In genomic region chr3:108256719-108257637, GRCm38 (mm10) we compare ENCODE assay signal across 8 mouse cellular contexts. TPM values are rescaled to one million over a fixed set of nuclear protein-coding genes. Genes with fewer than 3 reads are reported as not detected.
DNase-seq lines count a peak whose midpoint lies in the region; ATAC-seq lines count a peak whose summit lies in the region.

TSS of gene Psma5 (plus strand) at chr3:108256926.

- H3K9ac ChIP-seq in forebrain, embryonic 14.5 days (ENCODE audit: low read length): peak within 1 kb of the TSS; percentile 84
- peak within 1 kb of the TSS; percentile 94 for H3K9ac ChIP-seq in neural tube, embryonic 15.5 days (replicated peaks)

- peak within 1 kb of the TSS; percentile 93 for H3K4me3 ChIP-seq in forebrain, embryonic 14.5 days (ENCODE audit: low read depth, low read length)
- peak within 1 kb of the TSS; percentile 100 for H3K4me3 ChIP-seq in neural tube, embryonic 15.5 days (replicated peaks)

- H3K36me3 ChIP-seq in forebrain, embryonic 14.5 days (ENCODE audit: control insufficient read depth, insufficient read depth, low read length): peaks cover 2% of the 10 kb centered on the region
- H3K36me3 ChIP-seq in neural tube, embryonic 15.5 days: peaks cover 2% of the 10 kb centered on the region; the same call in 1 of the 2 replicates

- peak within 1 kb of the TSS; percentile 89 for H3K4me2 ChIP-seq in forebrain, embryonic 14.5 days (ENCODE audit: low read length)
- peak within 1 kb of the TSS; percentile 79 for H3K4me2 ChIP-seq in neural tube, embryonic 15.5 days

- DNase-seq in ES-CJ7 (ENCODE audit: low read depth, low spot score): peak; percentile 99
- DNase-seq in cerebellum, adult 11 months: peak; percentile 93
- DNase-seq in forebrain, embryonic 14.5 days (ENCODE audit: low spot score): peak; percentile 99
- DNase-seq in heart, postnatal 14 days: peak; percentile 92 to 94
- DNase-seq in layer of hippocampus, adult 11-12 months (ENCODE audit: low spot score): peak; percentile 96
- peak; percentile 96 to 97 for DNase-seq in lung, adult 18-20 months
- peak; percentile 96 for DNase-seq in testis, postnatal 14 days (ENCODE audit: low spot score)

- H3K27me3 ChIP-seq in forebrain, embryonic 14.5 days (replicated peaks; ENCODE audit: control insufficient read depth, insufficient read depth, low read length): no peaks in the 10 kb centered on the region
- H3K27me3 ChIP-seq in neural tube, embryonic 15.5 days (replicated peaks): no peaks in the 10 kb centered on the region

- intact Hi-C loops in heart, postnatal 14 days (cut with DNase I): loop anchor here (5.0 kb wide), 2 partner anchors 45 to 95 kb away; partner anchors contain the start of gene Atxn7l2

- peaks cover 17% of the 10 kb centered on the region for H3K4me1 ChIP-seq in forebrain, embryonic 14.5 days (ENCODE audit: control insufficient read depth, insufficient read depth, low read length)
- H3K4me1 ChIP-seq in neural tube, embryonic 15.5 days: peaks cover 27% of the 10 kb centered on the region

- no peak within 1 kb of the TSS for H3K27ac ChIP-seq in forebrain, embryonic 14.5 days (ENCODE audit: low read depth, low read length)
- peak within 1 kb of the TSS; percentile 58 for H3K27ac ChIP-seq in neural tube, embryonic 15.5 days (replicated peaks)

- no peaks in the 10 kb centered on the region for H3K9me3 ChIP-seq in forebrain, embryonic 14.5 days (replicated peaks; ENCODE audit: control insufficient read depth, low read length)
- H3K9me3 ChIP-seq in neural tube, embryonic 15.5 days (replicated peaks): no peaks in the 10 kb centered on the region

- ATAC-seq in forebrain, embryonic 14.5 days: peak; percentile 100
- ATAC-seq in neural tube, embryonic 15.5 days (ENCODE audit: low FRiP score): peak; percentile 100

- under 1% methylated on average over 79 of the region's 79 CpGs for WGBS in forebrain, embryonic 14.5 days
- under 1% methylated on average over 79 of the region's 79 CpGs for WGBS in neural tube, embryonic 15.5 days

RNA-seq across cellular contexts. Expression of gene Psma5, which starts in this region (rescaled TPM):
- polyA plus RNA-seq in forebrain, embryonic 14.5 days (2014; fragmentation: Nextera tagmentation; extraction: Ambion mirVana): 295 and 324 TPM in 2 replicates
- 10 to 100 TPM; 58.9 to 62.4 TPM for total RNA-seq in heart, postnatal 14 days (2021)
- 239 and 254 TPM in 2 replicates for polyA plus RNA-seq in neural tube, embryonic 15.5 days (2015; fragmentation: Nextera tagmentation; extraction: Ambion mirVana)
